Comparison of ENCODE assay signal across 25 mouse cellular contexts in the genomic region with DNA sequence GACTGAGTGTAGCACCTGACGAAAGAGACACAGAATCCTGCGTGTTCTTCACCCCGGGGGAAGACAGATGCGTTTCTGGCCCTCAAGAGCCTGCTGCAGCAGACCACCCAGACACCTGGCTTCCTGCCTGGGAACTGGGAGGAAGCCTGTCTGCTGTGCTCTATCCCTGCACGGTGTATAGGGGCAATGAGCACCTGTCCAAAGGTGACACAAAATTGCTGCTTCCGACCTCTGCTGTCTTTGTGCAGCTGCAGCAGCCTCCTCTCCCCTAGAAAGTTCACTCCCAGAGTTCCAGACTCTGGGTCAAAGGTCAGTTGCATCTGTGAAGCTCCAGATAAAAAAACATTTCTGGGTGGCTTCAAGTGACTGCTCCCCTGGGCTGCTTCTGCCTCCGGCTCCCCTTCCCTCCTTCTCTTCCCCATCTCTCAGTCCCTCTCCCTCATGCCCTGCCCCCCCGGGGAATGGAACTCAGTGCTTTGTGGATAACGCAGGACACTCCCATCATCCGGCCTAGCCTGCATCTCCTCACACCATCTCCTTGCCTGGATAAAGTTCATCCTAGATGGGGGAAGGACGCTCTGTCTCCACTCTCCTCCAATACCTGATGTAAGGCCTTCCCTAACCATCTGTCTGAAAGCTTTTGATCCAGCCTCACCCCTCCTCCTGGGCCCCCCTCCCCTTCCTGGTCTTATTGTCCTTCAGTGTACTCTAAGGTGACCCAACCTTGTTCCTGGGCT. TPM values are rescaled to one million over a fixed set of nuclear protein-coding genes. Genes with fewer than 3 reads are reported as not detected.
DNase-seq lines count a peak whose midpoint lies in the region; ATAC-seq lines count a peak whose summit lies in the region.
"Had no signal": no experiment of that assay in that cellular context is flagged by ENCODE, and none has a peak within 500 bp of the region (broad histone marks: within the 10 kb centered on the region; RNA-seq: fewer than 3 reads in every experiment).

No protein-coding gene starts in this region.

- no peak overlapping the region for H3K4me3 ChIP-seq in hindbrain, embryonic 13.5 days
- H3K4me3 ChIP-seq in hindbrain, embryonic 11.5 days (ENCODE audit: low read depth, low read length): no peak overlapping the region
- no peak overlapping the region for H3K4me3 ChIP-seq in midbrain, embryonic 10.5 days
- H3K4me3 ChIP-seq in midbrain, embryonic 14.5 days (replicated peaks; ENCODE audit: low read depth, low read length): no peak overlapping the region
- no peak overlapping the region for H3K4me3 ChIP-seq in intestine, embryonic 15.5 days (replicated peaks)
- H3K4me3 ChIP-seq: embryonic facial prominence, embryonic 12.5 days; heart, embryonic 10.5 days; hindbrain, embryonic 15.5 days; layer of hippocampus, adult 2 months; limb, embryonic 12.5 days; midbrain, embryonic 12.5 days; myocyte; neural tube, embryonic 15.5 days had no signal

- no peaks in the 10 kb centered on the region for H3K9me3 ChIP-seq in hindbrain, embryonic 13.5 days
- no peaks in the 10 kb centered on the region for H3K9me3 ChIP-seq in hindbrain, embryonic 11.5 days (ENCODE audit: control insufficient read depth, low read length)
- H3K9me3 ChIP-seq in midbrain, embryonic 10.5 days (replicated peaks): no peaks in the 10 kb centered on the region
- H3K9me3 ChIP-seq in midbrain, embryonic 14.5 days (ENCODE audit: control insufficient read depth, low read length): no peaks in the 10 kb centered on the region
- no peaks in the 10 kb centered on the region for H3K9me3 ChIP-seq in intestine, embryonic 15.5 days
- H3K9me3 ChIP-seq: embryonic facial prominence, embryonic 12.5 days; G1E; heart, embryonic 10.5 days; hindbrain, embryonic 15.5 days; limb, embryonic 12.5 days; midbrain, embryonic 12.5 days; neural tube, embryonic 15.5 days had no signal

- DNase-seq in hindbrain, embryonic 11.5 days (ENCODE audit: low spot score): no peak
- no peak for DNase-seq in midbrain, embryonic 10.5 days (ENCODE audit: low spot score)
- no peak for DNase-seq in midbrain, embryonic 14.5 days
- DNase-seq in layer of hippocampus, postnatal 25 days (ENCODE audit: extremely low spot score in 1 of 2, low spot score in 1 of 2): no peak
- DNase-seq: adrenal gland, adult 2 months; cerebellum, postnatal 10 days; gastrocnemius, postnatal 10 days; heart, postnatal 10 days; lung, adult 2 months; lung, postnatal 36 days; right cerebral cortex, postnatal 25 days; thymus, adult 2 months had no signal

- H3K27ac ChIP-seq in hindbrain, embryonic 13.5 days: no peak overlapping the region
- H3K27ac ChIP-seq in hindbrain, embryonic 11.5 days (ENCODE audit: low read depth, low read length): no peak overlapping the region
- peak overlapping the region; percentile 33; the same call in 1 of the 2 replicates for H3K27ac ChIP-seq in midbrain, embryonic 10.5 days (replicated peaks)
- H3K27ac ChIP-seq in midbrain, embryonic 14.5 days (replicated peaks; ENCODE audit: low read depth, low read length): no peak overlapping the region
- 0 out of 2 replicates have a peak overlapping the region, but pooled peaks have one; percentile 22 for H3K27ac ChIP-seq in intestine, embryonic 15.5 days
- H3K27ac ChIP-seq: embryonic facial prominence, embryonic 12.5 days; heart, embryonic 10.5 days; hindbrain, embryonic 15.5 days; kidney, postnatal 0 days; layer of hippocampus, adult 2 months; limb, embryonic 12.5 days; midbrain, embryonic 12.5 days; neural tube, embryonic 15.5 days had no signal

- H3K27me3 ChIP-seq in hindbrain, embryonic 13.5 days: no peaks in the 10 kb centered on the region; the same call in 1 of the 2 replicates
- H3K27me3 ChIP-seq in hindbrain, embryonic 11.5 days (ENCODE audit: control insufficient read depth, insufficient read depth, low read length): no peaks in the 10 kb centered on the region
- H3K27me3 ChIP-seq in midbrain, embryonic 10.5 days (ENCODE audit: low read depth, poor library complexity, severe bottlenecking): no peaks in the 10 kb centered on the region
- no peaks in the 10 kb centered on the region for H3K27me3 ChIP-seq in midbrain, embryonic 14.5 days (ENCODE audit: control insufficient read depth, insufficient read depth, low read length)
- H3K27me3 ChIP-seq in intestine, embryonic 15.5 days (replicated peaks): no peaks in the 10 kb centered on the region
- H3K27me3 ChIP-seq: embryonic facial prominence, embryonic 12.5 days; hindbrain, embryonic 15.5 days; limb, embryonic 12.5 days; midbrain, embryonic 12.5 days; neural tube, embryonic 15.5 days had no signal

- ATAC-seq in hindbrain, embryonic 13.5 days (ENCODE audit: low FRiP score): no peak
- no peak for ATAC-seq in hindbrain, embryonic 11.5 days (ENCODE audit: low FRiP score)
- no peak for ATAC-seq in midbrain, embryonic 14.5 days (ENCODE audit: low FRiP score, low TSS enrichment)
- peak; percentile 70 for ATAC-seq in intestine, embryonic 15.5 days
- ATAC-seq in inflammation-experienced regulatory T-cells, adult 6 months: no peak

- peaks cover 29% of the 10 kb centered on the region for H3K36me3 ChIP-seq in hindbrain, embryonic 13.5 days
- H3K36me3 ChIP-seq in hindbrain, embryonic 11.5 days (ENCODE audit: control insufficient read depth, insufficient read depth, low read length): no peaks in the 10 kb centered on the region
- peaks cover 6% of the 10 kb centered on the region; the same call in 1 of the 2 replicates for H3K36me3 ChIP-seq in midbrain, embryonic 10.5 days
- H3K36me3 ChIP-seq in midbrain, embryonic 14.5 days (ENCODE audit: control insufficient read depth, insufficient read depth, low read length): peaks cover 17% of the 10 kb centered on the region
- peaks cover 4% of the 10 kb centered on the region; the same call in 1 of the 2 replicates for H3K36me3 ChIP-seq in intestine, embryonic 15.5 days
- H3K36me3 ChIP-seq: G1E had no signal

- 0 out of 2 replicates have a peak, but pooled peaks cover 2% of the 10 kb centered on the region for H3K4me1 ChIP-seq in hindbrain, embryonic 13.5 days (replicated peaks)
- H3K4me1 ChIP-seq in hindbrain, embryonic 11.5 days (replicated peaks; ENCODE audit: control insufficient read depth, insufficient read depth, low read length): no peaks in the 10 kb centered on the region
- H3K4me1 ChIP-seq in midbrain, embryonic 10.5 days: peaks cover 12% of the 10 kb centered on the region
- H3K4me1 ChIP-seq in midbrain, embryonic 14.5 days (ENCODE audit: control insufficient read depth, insufficient read depth, low read length): no peaks in the 10 kb centered on the region
- H3K4me1 ChIP-seq in intestine, embryonic 15.5 days (replicated peaks): peaks cover 22% of the 10 kb centered on the region
- H3K4me1 ChIP-seq: hindbrain, embryonic 15.5 days; midbrain, embryonic 12.5 days; neural tube, embryonic 15.5 days had no signal

- H3K9ac ChIP-seq in hindbrain, embryonic 13.5 days: 0 out of 2 replicates have a peak overlapping the region, but pooled peaks have one; percentile 2
- H3K9ac ChIP-seq in hindbrain, embryonic 11.5 days (ENCODE audit: low read depth, low read length): no peak overlapping the region
- H3K9ac ChIP-seq in midbrain, embryonic 14.5 days (replicated peaks; ENCODE audit: low read length): no peak overlapping the region
- no peak overlapping the region for H3K9ac ChIP-seq in intestine, embryonic 15.5 days
- H3K9ac ChIP-seq: embryonic facial prominence, embryonic 12.5 days; hindbrain, embryonic 15.5 days; limb, embryonic 12.5 days; midbrain, embryonic 12.5 days; neural tube, embryonic 15.5 days had no signal

- H3K4me2 ChIP-seq in hindbrain, embryonic 13.5 days: no peak overlapping the region
- H3K4me2 ChIP-seq in hindbrain, embryonic 11.5 days (replicated peaks; ENCODE audit: low read depth, low read length): no peak overlapping the region
- H3K4me2 ChIP-seq in midbrain, embryonic 14.5 days (ENCODE audit: low read length): no peak overlapping the region
- no peak overlapping the region for H3K4me2 ChIP-seq in intestine, embryonic 15.5 days (replicated peaks)
- H3K4me2 ChIP-seq: embryonic facial prominence, embryonic 12.5 days; hindbrain, embryonic 15.5 days; limb, embryonic 12.5 days; midbrain, embryonic 12.5 days; neural tube, embryonic 15.5 days had no signal

- 62% methylated on average over 11 of the region's 11 CpGs for WGBS in hindbrain, embryonic 13.5 days
- 56% methylated on average over 11 of the region's 11 CpGs for WGBS in hindbrain, embryonic 11.5 days
- 67% methylated on average over 11 of the region's 11 CpGs for WGBS in midbrain, embryonic 10.5 days
- WGBS in midbrain, embryonic 14.5 days: 68% methylated on average over 11 of the region's 11 CpGs
- 32% methylated on average over 11 of the region's 11 CpGs for WGBS in intestine, embryonic 15.5 days

RNA-seq across cellular contexts. Expression of a gene that starts 40.5 kb away (rescaled TPM):
- 33.2 and 38.5 TPM in 2 replicates for polyA plus RNA-seq in hindbrain, embryonic 13.5 days (2015; fragmentation: Nextera tagmentation; extraction: Ambion mirVana)
- polyA plus RNA-seq in hindbrain, embryonic 11.5 days (2014; fragmentation: Nextera tagmentation; extraction: Ambion mirVana): 33.4 and 34.0 TPM in 2 replicates
- 70.2 and 76.7 TPM in 2 replicates for polyA plus RNA-seq in midbrain, embryonic 10.5 days (2016; fragmentation: Nextera tagmentation; extraction: Ambion mirVana)
- polyA plus RNA-seq in midbrain, embryonic 14.5 days (2014; fragmentation: Nextera tagmentation; extraction: Ambion mirVana): 32.2 and 40.3 TPM in 2 replicates
- 45.3 and 47.0 TPM in 2 replicates for polyA plus RNA-seq in intestine, embryonic 15.5 days (2015; fragmentation: Nextera tagmentation; extraction: Ambion mirVana)
- total RNA-seq in layer of hippocampus, postnatal 25 days (2021): 10 to 100 TPM; 23.8 to 25.6 TPM
- polyA plus RNA-seq in inflammation-experienced regulatory T-cells, adult 6 months (2017; shearing (Covaris generic)): 10 to 100 TPM; 11.4 to 17.7 (median 17.7) TPM

RNA-seq across cellular contexts. Expression of a gene that starts 40.6 kb away (rescaled TPM):
- polyA plus RNA-seq in hindbrain, embryonic 13.5 days (2015; fragmentation: Nextera tagmentation; extraction: Ambion mirVana): 399 and 414 TPM in 2 replicates
- 253 TPM in 2 replicates for polyA plus RNA-seq in hindbrain, embryonic 11.5 days (2014; fragmentation: Nextera tagmentation; extraction: Ambion mirVana)
- 249 and 258 TPM in 2 replicates for polyA plus RNA-seq in midbrain, embryonic 10.5 days (2016; fragmentation: Nextera tagmentation; extraction: Ambion mirVana)
- 419 and 525 TPM in 2 replicates for polyA plus RNA-seq in midbrain, embryonic 14.5 days (2014; fragmentation: Nextera tagmentation; extraction: Ambion mirVana)
- polyA plus RNA-seq in intestine, embryonic 15.5 days (2015; fragmentation: Nextera tagmentation; extraction: Ambion mirVana): 404 and 457 TPM in 2 replicates
- total RNA-seq in layer of hippocampus, postnatal 25 days (2021): 100 to 1,000 TPM; 268 to 278 TPM
- polyA plus RNA-seq in inflammation-experienced regulatory T-cells, adult 6 months (2017; shearing (Covaris generic)): 100 to 1,000 TPM; 229 to 248 (median 246) TPM

Comparison
In these comparisons a context has a peak if more than half of its experiments do, and no peak if none do; other contexts are left out.
1. H3K27ac ChIP-seq: peak in midbrain, embryonic 10.5 days (single experiment) and intestine, embryonic 15.5 days (single experiment); none in hindbrain, embryonic 13.5 days (single experiment), hindbrain, embryonic 11.5 days (single experiment) and midbrain, embryonic 14.5 days (single experiment).